Comparison of ENCODE assay signal across 21 mouse cellular contexts in genomic region chr15:27492734-27493133, GRCm38 (mm10).
"Had no signal": no experiment of that assay in that cellular context is flagged by ENCODE, and none has a peak within 500 bp of the region (broad histone marks: within the 10 kb centered on the region; RNA-seq: fewer than 3 reads in every experiment).

No protein-coding gene starts in this region.

- DNase-seq: gastrocnemius, postnatal 14 days; gastrocnemius, postnatal 36 days; heart, adult 11 months; heart, postnatal 10 days; heart, postnatal 36 days; kidney, adult 11 months; kidney, adult 2 months; kidney, adult 9 months; kidney, postnatal 14 days; kidney, postnatal 36 days; layer of hippocampus, postnatal 36 days; left cerebral cortex, postnatal 4 days had no signal

- H3K4me3 ChIP-seq: heart, embryonic 12.5 days; hindbrain, embryonic 13.5 days; hindbrain, embryonic 15.5 days; kidney, embryonic 15.5 days; limb, embryonic 13.5 days; limb, embryonic 15.5 days; liver, embryonic 12.5 days had no signal

- H3K9ac ChIP-seq: hindbrain, embryonic 13.5 days; hindbrain, embryonic 15.5 days; kidney, embryonic 15.5 days; limb, embryonic 13.5 days; limb, embryonic 15.5 days had no signal

- H3K27me3 ChIP-seq: heart, embryonic 12.5 days; hindbrain, embryonic 13.5 days; hindbrain, embryonic 15.5 days; kidney, embryonic 15.5 days; limb, embryonic 13.5 days; limb, embryonic 15.5 days had no signal

- H3K27ac ChIP-seq: hindbrain, embryonic 13.5 days; hindbrain, embryonic 15.5 days; hindbrain, postnatal 0 days; kidney, embryonic 15.5 days; kidney, postnatal 0 days; limb, embryonic 13.5 days; limb, embryonic 15.5 days had no signal

- H3K36me3 ChIP-seq: heart, embryonic 12.5 days; hindbrain, embryonic 13.5 days; hindbrain, embryonic 15.5 days; kidney, embryonic 15.5 days; limb, embryonic 13.5 days; limb, embryonic 15.5 days; liver, embryonic 12.5 days had no signal
